Mouse (Mus musculus) olfactory bulb, adult 2 months (tissue): Measurements from ENCODE around the gene Dnmt1.

Source experiments
- CTCF ChIP-seq: fragments of 200-500 bp; IDR thresholded peaks from 2 replicates; pipeline ENCODE4 v1.5.1; 2012; ENCODE audit warnings: low read depth, mild to moderate bottlenecking, low read length, moderate library complexity; ENCODE audit not compliant: insufficient read depth
- POLR2A ChIP-seq: fragments of 200-500 bp; IDR thresholded peaks from 2 replicates; pipeline ENCODE4 v1.6.1; 2012; ENCODE audit warnings: mild to moderate bottlenecking, low read depth, low read length, moderate library complexity; ENCODE audit not compliant: insufficient read depth

- TF ChIP-seq CTCF (no peak), POLR2A (no peak)
Observed at GRCm38 (mm10) chr9:20978409-20979095, 18.9 kb upstream of the Dnmt1 start.
